Mouse (Mus musculus): Measurements from ENCODE around the gene Nhsl1.

The Nhsl1 gene

DNA sequence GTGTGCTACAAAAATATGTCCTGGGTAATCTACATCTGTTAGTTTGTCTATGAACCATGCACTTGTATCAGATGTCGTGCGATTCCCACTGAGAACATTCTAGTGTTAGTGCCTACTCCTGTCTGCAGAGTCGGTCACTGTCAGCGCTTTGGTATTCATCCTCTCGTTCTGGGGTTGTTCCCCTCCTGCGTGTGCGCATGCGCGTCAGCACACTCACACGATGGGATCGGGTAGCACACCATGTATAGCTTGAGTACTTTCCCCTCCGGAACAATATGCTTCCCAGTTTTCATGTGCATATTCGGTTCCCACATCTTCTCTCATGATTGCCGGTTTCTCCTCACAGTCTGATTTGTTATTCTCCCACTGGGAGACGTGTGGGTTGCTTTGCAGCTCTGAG lies 28.4 kb downstream of the Nhsl1 start:
- peak; percentile 19 for DNase-seq

DNA sequence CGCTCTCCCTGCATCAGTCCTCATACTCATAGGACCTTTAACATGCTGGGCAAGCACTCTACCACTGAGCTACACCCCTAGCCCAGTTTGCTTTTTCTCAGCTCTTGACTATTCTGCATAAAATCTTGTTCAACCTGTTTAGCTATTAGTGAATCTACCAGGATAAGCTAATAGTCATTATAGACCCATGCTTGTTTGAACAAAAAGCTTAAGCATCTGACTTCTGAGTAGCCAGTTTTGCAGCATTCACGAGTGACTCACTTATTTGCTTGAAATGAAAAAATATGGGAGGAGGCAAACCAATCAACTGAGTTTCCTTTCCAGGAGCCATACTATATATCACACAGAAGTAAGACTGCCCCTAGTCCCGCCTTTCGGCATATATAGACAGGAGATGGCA lies 32.0 kb downstream of the Nhsl1 start:
- no peak for DNase-seq

DNA sequence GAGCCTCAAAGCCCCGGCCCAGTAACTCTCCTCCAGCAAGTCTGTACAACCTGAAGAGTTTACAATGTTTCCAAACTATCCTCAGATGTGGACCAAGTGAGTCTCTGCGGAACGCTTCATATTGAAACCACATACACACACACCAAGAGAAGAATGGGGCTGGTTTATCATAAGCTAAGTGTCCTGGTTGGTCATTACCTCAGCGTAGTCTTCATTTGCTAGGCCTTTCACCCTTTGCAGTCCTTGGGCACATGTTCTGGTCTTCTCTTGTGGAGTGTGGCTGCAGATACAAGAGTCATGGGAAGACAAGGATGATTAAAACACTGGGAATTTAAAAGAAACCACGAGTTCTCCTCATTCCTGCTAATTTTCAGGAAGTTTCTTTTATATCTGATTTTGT lies 34.2 kb downstream of the Nhsl1 start:
- DNase-seq, result no peak

DNA sequence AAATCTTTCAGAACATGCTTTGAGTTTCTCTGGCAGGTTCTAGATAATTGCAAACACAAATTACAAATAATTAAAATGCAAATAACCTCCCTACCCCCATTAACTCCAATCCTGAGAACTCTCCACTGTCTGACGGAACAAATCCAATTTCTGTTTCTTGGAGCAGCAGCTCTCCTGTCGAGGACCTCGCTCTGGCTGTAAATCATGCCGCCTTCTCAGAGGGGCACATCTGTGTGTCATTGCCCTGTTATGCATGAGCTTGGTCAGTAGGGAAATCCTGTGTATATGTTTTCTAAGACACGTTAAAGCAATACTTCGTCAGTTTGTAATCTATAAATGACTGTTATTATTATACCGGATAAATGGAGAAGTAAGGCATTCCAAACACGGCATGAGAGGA lies 35.3 kb downstream of the Nhsl1 start:
- DNase-seq, result no peak

DNA sequence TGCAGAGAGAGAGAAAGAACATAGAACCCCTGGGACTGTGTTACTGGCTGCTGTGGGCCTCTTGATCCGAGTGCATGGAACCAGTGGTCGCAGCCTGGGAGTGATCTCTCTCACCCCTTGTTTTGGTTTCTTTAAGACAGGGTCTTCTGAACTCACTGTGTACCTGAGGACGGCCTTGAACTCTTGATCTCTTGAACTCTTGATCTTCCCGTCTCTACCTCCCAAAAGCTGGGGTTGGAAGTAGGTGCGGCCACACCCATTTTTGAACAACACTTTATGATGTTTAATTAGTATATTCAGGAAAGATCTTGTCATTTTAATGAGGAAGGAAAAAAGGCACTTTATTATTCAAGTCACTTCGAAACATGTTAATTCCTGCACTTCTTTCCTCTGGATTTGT lies 37.7 kb downstream of the Nhsl1 start:
- DNase-seq, result no peak

DNA sequence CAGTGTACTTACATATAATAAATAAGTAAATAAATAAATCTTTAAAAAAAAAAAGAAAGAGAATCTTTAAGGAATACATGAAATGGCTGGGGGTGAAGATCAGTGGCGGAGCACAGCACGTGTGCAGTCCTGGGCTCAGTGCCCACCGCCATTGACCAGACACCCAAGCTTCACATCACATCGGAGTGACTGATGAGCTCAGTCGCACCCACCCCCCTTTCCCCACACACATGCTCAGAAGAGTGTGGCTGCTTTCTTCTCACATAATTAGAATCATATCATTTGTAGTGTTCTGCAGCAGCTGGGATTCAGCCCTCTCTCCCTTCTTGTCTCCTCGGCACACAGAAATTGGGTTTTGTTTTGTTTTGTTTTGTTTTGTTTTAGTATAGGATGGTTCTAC lies 38.4 kb downstream of the Nhsl1 start:
- DNase-seq, result no peak

DNA sequence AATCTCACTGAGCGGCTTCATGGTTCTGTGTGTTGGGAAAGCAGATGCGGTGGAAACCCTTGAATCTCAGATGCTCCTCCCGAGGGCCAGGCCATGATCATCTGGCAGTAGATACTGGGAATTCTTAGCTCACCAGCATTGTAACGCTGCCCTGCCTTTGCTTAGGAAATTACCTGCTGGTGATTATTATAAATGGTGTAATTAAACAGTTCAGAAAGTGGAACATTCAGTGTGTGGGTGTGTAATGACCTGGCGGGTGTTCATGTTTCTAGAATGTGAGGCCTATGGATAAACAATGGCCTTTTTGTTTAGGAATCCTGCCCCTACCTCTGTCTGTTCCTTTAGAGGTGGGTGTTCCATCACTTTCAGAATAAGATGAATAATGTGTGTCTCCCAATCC lies 39.7 kb downstream of the Nhsl1 start:
- no peak for DNase-seq

DNA sequence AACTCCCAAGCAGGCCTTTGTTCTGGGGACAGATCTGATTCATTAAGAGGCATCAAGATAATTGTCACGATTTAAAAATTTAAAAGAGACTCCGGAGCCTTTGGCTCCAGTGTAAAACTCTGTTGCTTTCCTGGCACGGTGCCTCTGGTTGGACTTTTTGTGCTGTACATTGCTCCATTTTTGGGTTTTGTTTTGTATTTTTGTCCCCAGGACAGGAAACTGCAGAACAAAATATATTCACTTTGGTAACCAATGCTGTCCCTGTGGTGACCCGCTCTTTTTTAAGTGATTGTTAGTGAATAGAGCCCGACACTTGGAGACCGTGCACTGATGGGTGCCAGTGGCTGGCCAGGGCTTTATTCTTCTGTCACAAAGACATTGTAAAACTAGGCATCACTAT lies 41.4 kb downstream of the Nhsl1 start:
- peak; percentile 35 for DNase-seq

DNA sequence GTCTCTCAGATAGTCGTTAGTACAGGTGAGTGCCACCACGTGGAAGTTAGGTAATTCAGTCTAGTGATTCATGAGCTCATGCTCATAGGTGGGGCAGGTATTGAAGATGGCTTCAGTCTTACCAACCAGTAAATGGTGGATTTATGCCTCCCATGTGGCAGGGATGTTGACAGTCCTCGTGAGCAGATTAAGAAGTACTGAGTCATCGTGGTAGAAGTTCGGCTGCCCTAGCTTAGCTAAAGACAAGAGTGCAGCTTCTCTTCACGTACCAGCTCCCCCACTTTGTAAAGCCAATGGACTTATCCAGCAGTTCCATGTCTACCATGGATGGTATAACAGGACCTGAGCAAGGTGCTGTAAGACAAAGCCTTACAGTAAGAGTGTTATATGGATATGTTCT lies 46.6 kb downstream of the Nhsl1 start:
- no peak for DNase-seq

DNA sequence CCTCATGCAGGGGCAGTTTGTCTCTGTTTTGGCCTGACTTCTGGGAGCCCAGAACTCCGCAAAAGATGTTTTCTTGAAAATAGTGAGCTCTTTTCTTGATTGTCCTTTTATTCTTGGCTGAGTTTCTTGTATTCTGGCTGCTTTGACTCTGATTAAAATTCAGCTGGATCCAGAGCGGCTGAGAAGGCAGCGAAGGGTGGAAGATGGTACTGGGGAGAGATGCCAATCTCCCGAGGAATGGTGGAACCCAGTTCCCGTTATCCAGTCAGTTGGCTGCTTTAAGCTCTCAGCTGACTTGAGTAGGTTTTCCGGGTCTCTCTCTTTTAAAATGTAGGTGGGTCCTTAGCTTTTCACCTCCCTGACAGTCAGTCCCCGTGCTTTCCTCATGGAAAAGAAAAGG lies 47.9 kb downstream of the Nhsl1 start:
- no peak for DNase-seq

DNA sequence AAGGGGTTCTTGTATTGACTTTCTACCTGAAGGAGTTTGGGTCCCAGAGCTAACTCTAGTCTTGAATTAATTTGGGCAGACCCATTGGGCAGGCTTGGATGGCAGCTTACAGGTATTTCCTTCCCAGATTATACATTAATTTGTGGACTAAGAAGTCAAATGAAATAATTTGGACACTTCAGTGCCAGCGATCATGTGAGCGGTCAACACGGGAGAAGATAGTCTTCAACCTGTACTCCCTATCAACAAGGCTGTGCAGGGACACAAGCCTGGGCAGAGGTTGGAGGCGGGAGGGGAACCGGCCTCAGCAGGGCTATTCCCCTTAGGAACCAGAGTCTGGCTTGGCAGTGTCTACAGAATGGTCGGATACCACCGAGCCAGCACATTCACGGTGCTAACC lies 49.3 kb downstream of the Nhsl1 start:
- DNase-seq, result no peak

DNA sequence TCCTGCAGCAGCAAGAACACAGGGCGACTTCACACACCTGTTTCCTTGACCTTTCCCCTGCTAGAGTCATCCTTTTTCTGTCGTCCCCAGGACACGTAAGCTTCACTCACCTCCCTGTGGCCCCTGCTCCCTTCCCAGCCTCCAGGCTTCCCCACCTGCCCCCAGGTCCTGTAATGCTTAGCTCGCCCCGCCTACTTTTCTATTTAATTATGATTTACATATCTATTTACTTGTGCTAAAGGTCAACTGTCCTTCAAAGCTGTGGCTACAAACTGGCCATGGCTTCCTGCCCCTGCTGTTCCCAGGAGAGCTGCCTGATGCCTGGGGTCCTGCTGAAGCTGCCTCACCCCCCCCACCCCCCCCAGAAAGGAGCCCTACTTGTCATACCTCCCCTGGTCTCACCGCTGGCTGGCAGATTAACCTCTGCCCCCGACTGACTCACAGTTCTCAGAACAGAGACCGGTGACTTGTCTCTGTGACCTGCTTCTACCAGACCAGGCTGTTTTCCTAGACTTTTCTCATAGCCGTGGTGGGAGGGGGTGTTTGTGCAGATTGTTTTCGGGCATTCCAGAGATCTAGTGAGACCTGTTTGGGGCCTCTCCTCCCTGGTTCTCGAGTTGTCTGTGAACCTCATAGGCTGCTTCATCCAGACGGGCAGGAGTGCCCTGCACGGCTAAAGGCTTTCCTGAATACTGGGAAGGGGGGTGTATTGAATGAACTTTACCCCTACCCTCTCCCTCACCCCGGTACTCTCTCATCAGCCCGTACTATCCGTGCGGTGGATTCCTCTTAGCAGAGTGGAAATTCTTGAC lies 51.9 kb downstream of the Nhsl1 start:
- DNase-seq, result no peak

DNA sequence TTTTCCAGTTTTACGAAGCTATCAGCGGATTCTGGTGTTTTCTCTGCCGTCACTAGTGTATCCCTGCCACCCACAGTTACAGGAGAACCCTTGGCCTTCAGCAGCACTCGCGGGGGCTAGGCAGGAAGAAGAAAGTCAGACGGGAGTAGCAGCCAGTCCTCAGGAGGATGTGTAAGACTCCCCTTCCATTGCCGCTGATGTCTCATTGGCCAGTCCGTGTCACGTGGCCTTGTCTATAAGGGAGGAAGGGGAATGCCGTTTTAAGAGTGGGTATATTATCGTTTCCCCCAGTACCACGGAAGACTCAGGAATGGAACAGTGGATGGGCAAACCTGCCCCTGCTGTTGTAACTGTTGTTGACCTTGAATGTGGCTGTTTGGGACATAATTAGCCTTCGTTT lies 53.1 kb downstream of the Nhsl1 start:
- no peak for DNase-seq

DNA sequence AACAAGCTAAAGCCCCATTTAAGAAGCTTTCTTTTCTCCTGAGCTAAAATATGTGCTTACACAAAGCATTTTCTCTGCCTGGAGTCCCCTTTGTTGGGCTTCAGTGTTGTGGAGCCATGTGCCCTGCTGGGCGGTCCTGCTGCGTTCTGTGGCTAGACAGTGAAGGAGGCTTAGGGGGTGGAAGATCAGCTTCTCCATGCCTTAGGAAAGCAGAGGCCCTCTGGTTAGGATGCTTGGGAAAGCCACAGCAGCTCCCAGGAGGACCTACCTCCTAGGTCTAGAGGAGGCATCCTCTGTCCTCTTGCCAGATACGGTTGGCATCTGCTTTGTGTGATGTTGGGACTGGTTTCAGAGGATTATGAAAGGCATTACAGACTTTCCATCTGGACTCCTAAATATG lies 56.5 kb downstream of the Nhsl1 start:
- no peak for DNase-seq

DNA sequence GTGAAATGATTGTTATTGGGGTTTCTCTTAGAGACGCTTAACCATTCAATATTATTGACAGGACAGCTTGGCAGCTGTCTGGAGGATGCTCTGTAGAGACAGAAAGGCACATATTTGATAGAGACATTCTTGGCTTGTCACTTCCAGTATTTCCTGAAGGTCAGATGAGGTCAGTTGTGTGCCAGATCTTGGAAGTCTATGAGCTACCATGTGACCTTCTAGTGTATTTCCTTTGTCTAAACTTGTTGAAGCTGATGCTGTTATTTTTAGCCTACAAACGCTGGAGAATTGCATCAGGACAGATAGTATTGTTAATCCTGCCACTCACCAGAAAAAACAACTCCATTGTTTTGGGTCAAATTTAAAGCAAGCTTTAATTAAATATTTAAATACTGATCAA lies 66.0 kb downstream of the Nhsl1 start:
- no peak for DNase-seq

DNA sequence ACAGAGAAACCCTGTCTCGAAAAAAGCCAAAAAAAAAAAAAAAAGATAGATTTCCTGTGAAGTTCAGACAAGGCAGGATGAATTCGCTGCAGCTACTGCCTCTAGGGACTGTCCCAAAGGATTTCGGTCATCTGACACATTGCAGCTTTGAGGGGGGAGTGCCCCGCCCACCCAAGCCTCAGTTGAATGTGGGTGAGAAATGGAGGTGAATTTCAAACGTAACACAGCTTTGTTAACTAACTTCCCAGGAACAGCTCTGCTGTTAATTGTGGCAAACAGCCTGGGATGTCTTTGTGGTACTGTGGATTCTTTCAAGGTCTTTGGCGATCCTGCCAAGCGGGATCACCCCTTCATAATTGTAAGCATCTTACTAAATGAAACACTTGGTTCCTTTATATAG lies 67.4 kb downstream of the Nhsl1 start:
- no peak for DNase-seq

DNA sequence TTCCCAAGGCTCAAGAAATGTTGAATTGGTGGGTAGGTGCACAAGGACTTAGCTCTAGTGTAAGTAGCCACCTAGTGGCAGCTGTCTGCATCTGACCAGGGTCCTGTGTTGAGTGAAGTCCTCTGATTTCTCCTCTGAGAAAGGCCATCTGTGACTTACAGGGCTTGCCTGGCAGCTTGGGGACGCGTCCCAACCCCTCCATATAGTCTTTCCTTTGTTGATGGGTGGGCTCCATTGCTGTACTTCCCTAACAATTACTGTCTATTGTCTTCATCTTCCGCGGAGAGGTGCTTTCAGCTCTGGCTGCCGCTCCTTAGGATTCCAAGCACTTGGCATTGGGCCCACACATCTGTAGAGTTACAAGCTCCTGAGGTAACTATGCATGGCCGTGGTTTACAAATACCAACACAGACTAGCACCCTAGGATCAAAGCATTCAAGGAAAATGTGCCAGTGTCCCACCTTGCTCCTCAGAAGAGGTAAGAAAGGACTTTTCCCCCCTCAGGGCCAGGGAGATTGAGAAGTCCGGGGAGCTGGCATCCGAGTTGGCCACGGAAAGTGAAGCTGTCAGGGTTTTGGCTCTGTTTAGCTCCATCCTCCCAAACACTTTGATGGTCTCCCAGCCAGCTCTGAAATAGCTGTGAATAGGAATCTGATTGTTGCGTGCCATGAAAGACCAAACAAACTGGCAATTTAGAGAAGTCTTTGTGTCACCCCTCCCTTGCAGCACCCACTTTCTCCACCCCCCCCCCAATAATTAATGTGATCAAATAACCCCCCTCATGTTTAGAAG lies 70.2 kb downstream of the Nhsl1 start:
- peak; percentile 55 for DNase-seq

DNA sequence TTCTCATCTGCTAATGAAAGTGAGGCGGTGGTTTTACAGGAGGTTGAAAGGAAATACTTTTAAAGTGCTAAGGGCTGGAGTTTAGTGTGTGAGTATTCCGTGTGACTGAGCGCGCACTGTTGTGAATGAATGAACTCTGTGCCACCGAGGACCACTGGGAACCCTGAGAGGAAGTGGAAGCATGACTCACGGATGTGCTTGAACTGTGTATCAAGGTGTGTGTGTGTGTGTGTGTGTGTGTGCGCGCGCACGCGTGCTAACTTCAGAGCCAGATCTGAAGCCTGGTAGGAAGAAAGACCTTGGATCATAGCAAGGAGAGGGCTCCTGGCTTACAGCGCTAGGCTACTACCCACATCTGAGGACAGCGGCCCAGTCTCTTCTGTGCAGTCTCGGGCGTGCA lies 71.2 kb downstream of the Nhsl1 start:
- no peak for DNase-seq

DNA sequence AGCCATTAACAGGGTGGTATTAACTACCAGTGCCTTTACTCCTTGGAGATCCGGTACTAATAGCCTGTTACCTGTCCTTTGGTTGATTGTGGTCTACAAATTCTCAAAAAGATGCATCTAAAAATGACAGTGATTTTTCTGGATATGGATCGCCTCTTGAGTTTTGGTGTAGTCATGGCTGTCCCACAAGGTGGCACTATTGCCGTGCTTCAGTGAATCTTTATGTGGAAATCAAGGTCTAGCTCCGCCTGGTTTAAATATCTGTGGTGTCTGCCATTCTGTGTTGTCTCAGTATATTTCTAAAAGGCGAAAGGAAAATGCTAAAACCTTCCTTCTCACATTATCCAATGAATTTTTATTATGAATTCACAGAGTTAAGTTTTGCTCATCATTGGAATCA lies 72.8 kb downstream of the Nhsl1 start:
- peak; percentile 61 for DNase-seq

DNA sequence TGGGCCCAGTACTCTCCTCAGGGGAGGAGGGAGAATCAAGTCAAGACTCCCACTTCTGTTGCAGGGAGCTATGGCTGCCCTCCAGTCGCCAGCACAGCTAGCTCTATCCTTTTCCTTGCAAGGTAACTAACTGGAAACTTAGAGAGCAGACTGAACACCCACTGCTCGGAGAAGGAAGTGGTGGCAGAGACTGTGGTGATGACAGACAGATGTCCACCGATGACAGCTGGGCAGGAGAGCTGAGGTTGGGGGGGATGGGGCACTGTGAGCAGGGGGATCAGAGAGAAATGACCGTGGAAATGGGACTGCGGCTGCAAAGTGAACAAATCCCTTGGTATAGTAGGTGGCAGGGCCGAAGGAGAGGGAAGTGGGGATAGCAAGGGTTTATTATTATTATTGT lies 73.5 kb downstream of the Nhsl1 start:
- no peak for DNase-seq

DNA sequence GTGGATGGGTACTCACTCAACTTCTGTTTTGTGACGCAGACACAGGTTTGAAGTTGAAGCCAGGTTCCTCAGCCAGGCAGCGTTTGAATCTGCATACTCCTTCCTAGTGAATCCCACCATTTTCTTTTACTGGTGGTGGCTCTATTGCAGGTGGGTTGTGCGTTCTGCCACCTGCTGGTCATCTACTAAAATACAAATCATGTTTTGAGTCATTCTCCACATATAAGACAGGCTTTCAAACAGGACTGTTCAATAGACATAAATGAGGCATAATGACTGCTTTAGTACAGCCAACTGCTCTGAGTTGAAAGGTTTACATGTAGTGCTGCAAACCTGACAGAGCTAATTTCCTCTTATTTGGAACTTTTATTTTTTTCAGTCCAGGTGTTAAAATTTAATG lies 75.0 kb downstream of the Nhsl1 start:
- no peak for DNase-seq

DNA sequence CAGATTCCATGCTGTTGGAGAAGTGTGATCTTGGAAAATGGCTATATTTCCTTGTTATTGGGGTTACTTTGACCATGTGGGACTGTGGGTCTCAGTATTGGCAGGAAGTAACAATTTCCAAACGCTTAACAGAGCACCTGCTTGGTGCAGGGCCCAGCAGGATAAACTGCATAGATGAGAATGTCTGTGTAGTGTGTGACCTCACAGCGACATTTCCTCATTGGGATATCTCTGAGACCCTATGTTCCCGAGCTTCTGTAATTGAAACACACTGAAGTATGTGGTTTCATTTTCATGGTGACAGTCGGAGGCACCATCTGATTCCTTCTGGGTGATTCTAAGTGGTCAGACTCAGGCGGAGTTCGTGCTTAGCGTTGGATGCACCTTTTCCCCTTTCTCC lies 75.5 kb downstream of the Nhsl1 start:
- DNase-seq, result no peak

DNA sequence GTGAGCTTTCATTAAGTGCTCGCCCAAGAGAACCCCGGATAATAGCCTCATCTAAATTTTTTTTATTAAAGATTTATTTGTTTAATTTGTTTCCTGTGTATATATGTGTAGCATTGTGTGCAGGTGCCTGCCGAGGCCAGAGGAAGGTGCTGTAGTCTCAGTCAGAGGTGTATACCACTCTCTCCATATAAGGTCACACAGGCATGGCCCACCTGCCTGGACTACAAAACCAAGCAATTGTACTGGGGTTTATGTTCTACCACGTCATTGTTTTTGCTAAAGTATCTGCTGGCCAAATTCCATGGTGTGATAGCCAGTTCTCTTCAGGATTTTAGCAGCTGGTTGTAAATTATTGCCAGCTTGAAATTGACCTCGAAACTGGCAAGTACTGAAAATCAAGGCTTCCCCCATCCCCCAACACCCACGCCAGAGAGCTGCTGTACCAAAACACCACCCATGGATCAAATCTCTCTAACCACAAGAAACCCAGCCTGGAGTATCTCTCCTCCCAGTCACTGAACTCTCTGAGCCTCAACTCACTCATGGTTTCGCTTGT lies 81.4 kb downstream of the Nhsl1 start:
- DNase-seq, result no peak

DNA sequence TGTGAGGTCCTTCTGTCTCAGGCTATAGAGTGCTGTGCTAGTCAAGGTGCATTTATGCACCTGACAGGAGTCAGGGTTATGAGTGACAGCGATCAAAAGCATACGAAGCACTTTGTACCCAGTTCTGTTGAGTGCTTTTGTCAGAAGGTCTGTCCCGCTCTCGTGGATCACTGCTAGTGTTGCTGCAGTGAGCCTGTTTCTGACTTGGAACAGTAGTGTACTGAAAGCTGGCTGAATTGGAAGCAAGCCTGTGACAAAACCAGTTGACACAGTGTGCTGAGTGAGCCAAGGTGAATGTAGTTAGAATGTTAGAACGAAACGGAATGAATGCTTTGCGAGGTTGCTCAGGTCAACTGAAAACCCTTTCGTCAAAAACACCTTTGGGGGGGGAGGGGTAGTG lies 82.2 kb downstream of the Nhsl1 start:
- DNase-seq, result no peak

Measured in right cerebral cortex, adult 18-20 months (tissue).